Mouse (Mus musculus) hematopoietic stem cell, adult 5-6 weeks (primary cell): Measurements from ENCODE around the gene Scgb1a1. TPM values are rescaled to one million over a fixed set of nuclear protein-coding genes. Genes with fewer than 3 reads are reported as not detected.

Experiments used
- ATAC-seq, 2 experiments: fragments of 125-278 bp in 1 of 2; replicated peaks in 1 of 2; 2 replicates each; pipeline ENCODE4 v1.8.0; 2016 to 2017; ENCODE audit warnings: inconsistent platforms in 2 of 2, mild to moderate bottlenecking in 2 of 2, moderate number of reproducible peaks in 2 of 2, low read depth in 1 of 2, moderate TSS enrichment in 1 of 2; ENCODE audit not compliant: low FRiP score in 2 of 2, poor library complexity in 2 of 2, severe bottlenecking in 2 of 2, insufficient read depth in 1 of 2, low TSS enrichment in 1 of 2
- total RNA-seq: library from RNA; stranded (forward); fragments of 172-1452, 232-1000 nt; gene quantifications from 2 replicates; pipeline ENCODE4 v1.2.3, GENCODE M21; 2017

The Scgb1a1 gene
- total RNA-seq, 1 experiment from 2014 or later: not detected

- no peak for ATAC-seq
Measured at GRCm38 (mm10) chr19:9075558-9075957, 12.2 kb downstream of the Scgb1a1 start.

GRCm38 (mm10) chr19:9074424-9074823 is 13.3 kb downstream of the Scgb1a1 start:
- ATAC-seq: no peak

- no peak for ATAC-seq
Measured at GRCm38 (mm10) chr19:9073776-9074411, 13.9 kb downstream of the Scgb1a1 start.

GRCm38 (mm10) chr19:9072157-9072530 is 15.6 kb downstream of the Scgb1a1 start:
- ATAC-seq: no peak

- peak; percentile 79 to 85 for ATAC-seq
Measured at GRCm38 (mm10) chr19:9071456-9072156, 16.2 kb downstream of the Scgb1a1 start.

- no peak for ATAC-seq
Measured at GRCm38 (mm10) chr19:9070316-9070715, 17.4 kb downstream of the Scgb1a1 start.

- no peak for ATAC-seq
Measured at GRCm38 (mm10) chr19:9069687-9070307, 18.0 kb downstream of the Scgb1a1 start.

GRCm38 (mm10) chr19:9067292-9067691 is 20.5 kb downstream of the Scgb1a1 start:
- peak; percentile 15 to 37; a peak in 3 of 4 replicates for ATAC-seq

- peak; percentile 42 to 65; a peak in 3 of 4 replicates for ATAC-seq
Measured at GRCm38 (mm10) chr19:9065621-9066561, 21.9 kb downstream of the Scgb1a1 start.

GRCm38 (mm10) chr19:9063831-9064230 is 23.9 kb downstream of the Scgb1a1 start:
- no peak for ATAC-seq

GRCm38 (mm10) chr19:9062822-9063221 is 24.9 kb downstream of the Scgb1a1 start:
- peak; percentile 34; a peak in 3 of 4 replicates for ATAC-seq

GRCm38 (mm10) chr19:9061221-9061893 is 26.4 kb downstream of the Scgb1a1 start:
- ATAC-seq: no peak

GRCm38 (mm10) chr19:9060103-9060502 is 27.7 kb downstream of the Scgb1a1 start:
- no peak for ATAC-seq

- no peak for ATAC-seq
Measured at GRCm38 (mm10) chr19:9059391-9059790, 28.4 kb downstream of the Scgb1a1 start.

- ATAC-seq: no peak
Measured at GRCm38 (mm10) chr19:9058944-9059343, 28.8 kb downstream of the Scgb1a1 start.

- ATAC-seq: no peak
Measured at GRCm38 (mm10) chr19:9058331-9058884, 29.4 kb downstream of the Scgb1a1 start.

GRCm38 (mm10) chr19:9057679-9058078 is 30.1 kb downstream of the Scgb1a1 start:
- ATAC-seq: no peak
